Mouse (Mus musculus): Measurements from ENCODE around the gene Mtor.
A peak's percentile ranks its signal among the peaks of the same experiment; 100 is the strongest.

Gene Mtor

DNA sequence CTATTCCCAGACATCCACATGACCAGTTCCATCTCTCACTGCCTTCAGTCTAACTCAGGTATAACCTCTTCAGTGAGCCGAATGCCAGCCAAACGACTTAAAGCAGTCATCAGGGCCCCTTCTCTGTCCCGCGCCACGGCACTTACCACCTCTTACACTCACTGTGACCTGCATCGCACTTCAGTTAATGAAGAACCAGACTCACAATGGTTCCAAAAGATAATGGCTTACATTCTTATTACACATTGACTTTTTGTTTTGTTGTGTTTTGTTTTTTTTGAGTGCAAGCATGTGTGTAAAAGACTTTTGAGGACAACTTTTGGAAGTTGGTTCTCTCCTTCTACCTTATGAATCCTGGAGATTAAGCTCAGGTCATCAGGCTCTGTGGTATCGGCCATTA, 5.8 kb upstream of the Mtor start:
- DNase-seq (ENCODE audit: low spot score in 2 of 2): no peak

DNA sequence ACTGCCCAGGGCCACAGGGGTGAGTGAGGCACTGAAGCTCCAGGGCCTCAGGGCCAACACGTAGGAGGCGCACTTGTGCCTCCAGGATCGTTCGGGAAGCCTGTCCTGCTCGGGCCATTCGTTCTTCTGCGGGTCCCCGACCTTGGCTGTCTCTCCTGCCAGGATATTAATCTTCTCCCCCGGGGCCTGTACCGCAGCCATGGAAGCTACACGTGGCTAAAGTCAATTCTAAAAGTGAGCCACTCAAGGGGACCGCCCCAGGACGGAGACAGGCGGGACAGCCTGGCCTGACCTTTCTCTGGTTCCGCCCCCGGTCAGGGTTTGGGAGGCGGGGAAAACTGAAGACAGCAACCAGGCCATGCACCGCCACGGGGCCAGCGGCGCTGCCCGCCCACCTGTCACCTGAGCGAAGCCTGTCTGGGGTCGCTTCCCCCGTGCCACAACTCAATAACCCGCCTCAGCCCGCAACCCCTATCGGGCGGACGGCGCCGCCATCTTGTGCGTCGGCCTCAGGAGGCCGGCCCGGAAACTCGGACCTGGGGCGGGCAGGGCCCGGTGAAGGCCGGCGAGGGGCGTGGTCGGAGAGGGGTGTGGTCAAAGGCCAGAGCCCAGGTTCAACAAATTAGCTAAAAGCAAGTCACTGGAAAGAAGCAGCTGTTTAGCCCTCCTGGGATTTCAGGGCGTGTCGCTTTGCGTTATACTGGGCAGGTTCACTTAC, 4.0 kb upstream of the Mtor start, which contains the start of gene Ubiad1:
TSS of gene Ubiad1 (minus strand) at position 522 of the 718 bp plus-strand sequence.
- DNase-seq (ENCODE audit: low spot score in 2 of 2): peak; percentile 49 to 55

DNA sequence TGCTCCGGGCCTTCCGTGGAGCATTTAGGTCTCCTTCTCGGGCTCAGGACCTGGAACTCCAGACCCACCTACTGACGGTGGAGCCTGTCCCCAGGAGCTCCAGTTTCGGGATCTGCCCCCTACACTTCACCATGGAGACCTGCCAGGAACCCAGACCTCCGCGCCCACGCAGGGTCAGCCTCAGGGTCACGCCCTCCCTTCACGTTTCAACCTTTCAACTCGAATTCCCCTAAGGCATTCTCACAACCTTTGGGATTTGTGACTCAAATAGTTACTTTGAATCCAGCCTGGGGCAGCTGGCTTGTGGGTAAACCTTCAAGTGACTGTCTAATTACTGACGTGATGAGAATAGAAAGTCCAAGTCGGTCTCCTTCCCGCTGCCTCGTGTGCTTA, 438 bp downstream of the Mtor start:
- DNase-seq (ENCODE audit: low spot score in 2 of 2): no peak

DNA sequence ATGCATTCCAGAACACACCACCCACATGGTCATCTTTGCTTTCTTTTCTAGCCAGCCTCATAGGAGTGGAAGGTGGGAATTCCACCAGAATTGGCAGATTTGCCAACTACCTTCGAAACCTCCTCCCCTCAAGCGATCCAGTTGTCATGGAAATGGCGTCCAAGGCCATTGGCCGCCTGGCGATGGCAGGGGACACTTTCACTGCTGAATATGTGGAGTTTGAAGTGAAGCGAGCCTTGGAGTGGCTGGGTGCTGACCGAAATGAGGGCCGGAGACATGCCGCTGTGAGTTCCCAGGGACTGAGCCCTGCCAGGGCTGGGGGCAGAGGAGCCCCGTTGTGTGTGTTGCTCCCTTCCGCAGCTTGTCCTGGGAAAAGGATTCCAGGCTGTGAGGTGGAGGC, 5.3 kb downstream of the Mtor start:
- DNase-seq (ENCODE audit: low spot score in 2 of 2): no peak

DNA sequence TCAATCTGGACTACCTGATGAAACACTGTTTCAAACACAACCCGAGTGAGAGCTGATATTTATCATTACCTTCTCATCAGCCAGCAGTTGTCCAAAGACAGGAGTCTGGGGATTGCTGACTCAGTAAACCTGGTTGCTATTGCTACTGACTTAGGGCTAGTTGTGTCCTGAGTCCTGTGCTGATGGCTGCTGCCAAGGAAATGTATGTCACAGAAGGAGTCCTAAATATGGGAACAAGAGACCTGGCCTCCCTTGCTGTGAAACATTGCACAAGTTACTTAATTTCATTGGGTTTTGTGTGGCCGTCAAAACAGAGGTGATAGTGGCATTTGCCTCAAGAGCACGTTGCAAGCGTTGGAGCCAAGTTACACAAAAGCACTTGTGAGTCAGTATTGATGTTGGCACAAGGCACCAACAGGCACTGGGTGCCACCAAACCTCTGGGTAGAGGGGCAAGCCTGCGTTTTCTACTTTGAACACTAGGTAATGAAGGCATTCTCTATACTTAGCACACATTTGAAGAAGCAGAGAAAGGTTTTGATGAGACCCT, 7.1 kb downstream of the Mtor start:
- no peak for DNase-seq (ENCODE audit: low spot score in 2 of 2)

DNA sequence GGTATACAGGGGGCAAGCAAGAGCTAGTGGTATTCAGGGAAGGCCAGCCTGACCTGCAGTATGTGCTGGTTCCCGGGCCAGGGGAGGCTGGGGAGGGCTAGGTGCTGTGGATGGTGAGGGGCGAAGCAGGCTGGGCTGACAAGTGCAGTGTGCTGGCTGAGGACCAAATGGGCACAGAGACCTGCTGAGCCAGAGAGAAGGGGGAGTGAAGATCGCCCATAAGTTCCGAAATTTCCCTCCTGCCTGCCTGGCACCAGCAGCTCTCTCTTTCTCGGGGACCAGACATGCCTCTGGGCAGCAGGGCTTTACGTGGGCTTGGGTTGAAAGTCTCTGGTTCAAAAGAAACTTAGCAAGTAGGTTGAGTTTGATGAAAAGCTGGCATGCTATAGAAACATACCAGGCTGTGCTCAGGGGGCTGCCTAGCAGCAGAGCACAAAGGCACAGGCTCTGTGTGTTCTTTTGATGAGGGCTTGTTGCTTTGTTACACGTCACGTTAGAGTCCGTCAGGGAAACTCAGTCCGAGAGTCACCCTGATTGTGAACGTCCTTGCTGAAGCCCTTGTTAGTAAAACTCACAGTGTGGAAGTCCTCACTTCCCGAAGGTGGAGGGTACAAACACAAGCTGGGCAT, 12.4 kb downstream of the Mtor start:
- DNase-seq (ENCODE audit: low spot score in 2 of 2): no peak

DNA sequence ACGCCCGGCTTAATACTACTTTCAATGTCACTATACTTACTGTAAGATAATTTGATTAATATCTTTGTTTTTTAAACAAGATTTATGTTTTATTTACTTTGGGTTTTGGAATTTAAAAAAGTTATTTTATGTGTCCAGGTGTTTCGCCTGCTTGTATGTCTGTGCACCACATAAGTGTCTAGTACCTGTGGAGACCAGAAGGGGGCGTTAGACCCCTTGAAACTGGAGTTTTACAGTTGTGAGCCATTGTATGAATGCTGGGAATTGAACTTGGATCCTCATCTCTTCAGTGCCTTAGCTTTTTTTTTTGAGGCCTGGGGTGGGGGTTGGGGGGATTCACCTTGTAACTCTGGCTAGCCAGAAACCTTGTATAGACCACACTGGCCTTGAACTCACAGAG, 13.4 kb downstream of the Mtor start:
- no peak for DNase-seq (ENCODE audit: low spot score in 2 of 2)

DNA sequence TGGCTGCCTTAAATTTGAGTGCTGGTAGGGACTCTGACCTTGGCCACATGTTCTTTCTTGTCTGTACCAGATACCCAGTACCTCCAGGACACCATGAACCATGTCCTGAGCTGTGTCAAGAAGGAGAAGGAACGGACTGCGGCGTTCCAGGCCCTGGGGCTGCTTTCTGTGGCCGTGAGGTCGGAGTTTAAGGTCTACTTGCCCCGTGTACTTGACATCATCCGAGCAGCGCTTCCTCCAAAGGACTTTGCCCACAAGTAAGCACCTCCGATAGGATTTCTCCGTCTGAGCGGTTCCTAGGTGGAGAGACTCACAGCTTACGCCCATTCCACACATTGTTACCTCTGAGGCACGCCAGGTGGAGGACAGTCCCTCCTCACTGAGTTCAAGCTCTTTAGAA, 14.3 kb downstream of the Mtor start:
- DNase-seq (ENCODE audit: low spot score in 2 of 2): no peak

DNA sequence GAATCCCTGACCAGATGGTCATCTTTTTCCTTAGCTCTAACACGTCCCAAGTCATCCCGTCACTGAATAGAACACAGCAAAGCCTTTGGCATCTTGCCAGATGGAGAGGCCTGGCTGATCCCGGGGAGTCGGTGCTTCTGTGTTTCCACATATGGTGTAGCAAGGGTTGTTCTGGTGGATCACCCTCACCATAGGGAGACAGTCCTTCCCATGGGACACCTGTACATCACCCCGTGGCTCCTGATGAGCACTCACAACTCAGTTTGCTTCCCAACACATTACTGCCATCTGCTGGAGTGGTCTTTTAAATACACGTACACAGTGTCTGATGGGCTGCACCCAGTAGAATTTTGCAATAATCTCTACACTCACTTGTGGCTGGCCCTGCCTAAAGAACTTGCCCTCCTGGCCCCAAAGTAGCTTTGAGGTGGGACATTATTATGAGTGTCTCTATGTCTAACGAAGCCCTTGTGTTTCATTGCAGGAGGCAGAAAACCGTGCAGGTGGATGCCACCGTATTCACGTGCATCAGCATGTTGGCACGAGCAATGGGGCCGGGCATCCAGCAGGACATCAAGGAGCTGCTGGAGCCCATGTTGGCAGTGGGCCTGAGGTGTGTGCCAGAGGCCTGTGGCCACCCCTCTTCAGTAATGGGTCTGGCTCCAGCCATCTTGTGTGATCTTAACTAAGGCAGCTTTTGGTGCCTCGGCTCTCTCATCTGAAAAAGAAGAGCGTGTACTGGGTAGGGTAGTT, 15.0 kb downstream of the Mtor start:
- no peak for DNase-seq (ENCODE audit: low spot score in 2 of 2)

DNA sequence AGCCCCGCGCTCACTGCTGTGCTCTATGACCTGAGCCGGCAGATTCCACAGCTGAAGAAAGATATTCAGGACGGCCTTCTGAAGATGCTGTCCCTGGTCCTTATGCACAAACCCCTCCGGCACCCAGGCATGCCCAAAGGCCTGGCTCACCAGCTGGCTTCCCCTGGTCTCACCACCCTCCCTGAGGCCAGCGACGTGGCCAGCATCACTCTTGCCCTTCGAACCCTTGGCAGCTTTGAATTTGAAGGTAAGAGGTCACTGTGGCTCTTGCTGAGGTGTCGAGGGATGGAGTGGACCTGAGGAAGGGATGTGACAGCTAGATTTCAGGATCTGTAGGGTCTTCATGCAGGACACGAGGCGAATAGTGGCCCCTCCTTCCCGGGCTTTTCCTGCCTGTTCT, 15.9 kb downstream of the Mtor start:
- DNase-seq (ENCODE audit: low spot score in 2 of 2): no peak

DNA sequence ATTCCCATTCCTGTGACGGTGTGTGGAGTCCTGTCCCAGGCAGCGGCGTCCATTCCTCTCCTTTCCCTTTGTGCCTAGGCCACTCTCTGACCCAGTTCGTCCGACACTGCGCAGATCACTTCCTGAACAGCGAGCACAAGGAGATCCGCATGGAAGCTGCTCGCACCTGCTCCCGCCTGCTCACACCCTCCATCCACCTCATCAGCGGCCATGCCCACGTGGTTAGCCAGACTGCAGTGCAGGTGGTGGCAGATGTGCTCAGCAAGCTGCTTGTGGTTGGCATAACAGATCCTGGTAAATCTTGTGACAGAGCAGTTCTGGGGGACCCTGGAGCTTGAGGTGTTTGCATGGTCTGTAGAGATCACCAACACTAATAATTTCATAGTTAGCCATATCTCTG, 16.5 kb downstream of the Mtor start:
- no peak for DNase-seq (ENCODE audit: low spot score in 2 of 2)

DNA sequence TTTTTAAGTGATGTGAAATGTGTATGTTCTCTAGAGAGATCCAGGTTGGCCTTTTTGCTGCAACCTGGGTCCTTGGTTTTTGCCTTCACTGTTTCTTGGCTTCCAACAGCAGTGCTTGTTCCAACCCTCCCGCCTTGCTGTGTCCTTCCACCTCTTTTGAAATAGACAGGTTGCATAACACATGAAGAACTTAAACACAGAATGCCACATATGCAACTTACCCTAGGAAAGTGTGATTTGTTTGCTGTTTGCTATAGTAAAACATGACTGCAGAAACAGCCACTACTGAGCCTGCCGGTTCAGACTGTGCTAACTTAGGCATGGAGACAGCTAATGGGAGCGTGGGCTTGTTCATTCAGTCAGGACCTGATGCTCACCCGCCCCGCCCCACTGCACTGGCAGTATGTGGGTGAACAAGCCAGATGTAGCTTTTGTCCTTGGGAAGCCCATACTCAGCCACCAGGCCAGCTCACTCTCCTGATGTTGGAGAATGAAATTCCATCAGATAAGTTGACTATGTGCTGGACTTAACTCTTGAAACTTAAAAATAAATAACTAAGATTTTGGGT, 18.2 kb downstream of the Mtor start:
- DNase-seq (ENCODE audit: low spot score in 2 of 2): peak in 1 of 2 experiments; percentile 34

DNA sequence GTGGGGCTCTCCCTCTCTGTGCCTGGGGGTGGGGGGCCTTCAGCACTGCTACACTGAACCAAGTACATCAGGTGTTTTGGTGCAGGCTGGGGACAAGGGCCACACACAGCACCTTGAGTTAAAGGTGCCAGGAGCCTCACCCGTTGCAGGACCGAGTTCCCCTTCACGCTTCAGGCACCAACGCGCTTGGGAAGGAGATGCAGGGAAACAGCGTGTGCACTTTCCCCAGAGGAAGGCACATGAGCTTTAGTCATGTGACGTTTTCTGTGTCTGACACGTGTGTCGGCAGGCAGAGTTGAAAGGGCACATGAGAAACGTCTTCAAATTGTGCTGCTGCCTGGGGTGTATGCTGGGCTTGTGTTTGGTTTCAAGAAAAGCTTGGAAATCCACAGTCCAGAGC, 20.0 kb downstream of the Mtor start:
- no peak for DNase-seq (ENCODE audit: low spot score in 2 of 2)

DNA sequence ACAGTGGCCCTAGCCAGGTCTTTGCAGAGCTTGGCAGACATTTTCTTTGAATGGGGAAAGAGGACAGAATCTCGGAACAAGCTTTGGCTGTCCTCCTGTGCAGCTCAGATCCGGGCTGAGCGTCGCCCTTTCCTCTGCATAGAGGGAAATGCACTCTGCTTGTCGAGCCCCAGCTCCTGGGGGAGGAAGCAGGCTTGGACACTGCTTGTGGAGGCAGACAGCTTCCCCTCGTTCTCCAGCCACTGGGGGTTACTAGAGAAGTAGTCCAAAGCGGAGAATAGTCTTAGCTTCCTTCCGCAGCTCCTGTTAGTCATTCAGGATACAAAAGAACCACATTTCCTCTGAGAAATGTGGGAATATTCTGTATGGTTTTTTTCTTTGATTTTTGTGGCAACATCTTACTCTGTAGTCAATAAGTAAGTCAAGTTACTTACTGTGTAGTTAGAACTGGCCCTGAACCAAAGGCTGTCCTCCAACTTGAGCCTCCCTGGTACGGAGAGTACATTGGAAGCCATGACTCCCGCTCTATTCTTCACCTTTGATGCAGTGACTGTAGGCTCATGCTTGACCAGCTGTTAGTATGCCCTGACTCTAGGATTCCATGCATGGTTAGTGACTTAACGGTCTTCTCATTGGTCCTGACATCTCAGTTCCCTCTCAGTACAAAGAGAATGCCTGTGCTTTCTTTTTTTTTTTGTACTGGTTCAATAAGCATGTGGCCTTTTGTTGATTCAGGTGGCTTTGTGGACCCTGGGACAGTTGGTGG, 21.3 kb downstream of the Mtor start:
- DNase-seq (ENCODE audit: low spot score in 2 of 2): no peak

DNA sequence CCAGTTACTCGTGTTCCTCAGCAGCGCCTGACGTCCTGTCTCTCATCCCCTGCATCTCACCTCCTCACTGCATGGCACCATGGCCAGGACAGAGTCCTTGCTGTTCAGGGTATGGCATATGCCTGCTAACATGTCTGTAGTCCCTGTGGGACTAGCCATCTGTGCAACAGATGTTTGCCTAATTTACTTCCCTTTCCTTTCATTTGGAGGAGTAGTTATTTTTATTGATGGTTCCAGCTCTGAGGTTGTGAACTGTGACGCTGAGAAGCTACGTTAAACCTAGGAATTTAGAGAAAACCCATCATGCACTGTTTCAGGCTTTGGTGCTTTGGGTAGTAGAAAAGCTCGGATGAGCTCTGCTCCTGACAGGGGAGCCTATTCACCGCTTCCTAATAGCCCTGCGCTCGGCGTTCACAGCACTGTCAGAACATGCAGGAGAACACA, 23.0 kb downstream of the Mtor start:
- no peak for DNase-seq (ENCODE audit: low spot score in 2 of 2)

DNA sequence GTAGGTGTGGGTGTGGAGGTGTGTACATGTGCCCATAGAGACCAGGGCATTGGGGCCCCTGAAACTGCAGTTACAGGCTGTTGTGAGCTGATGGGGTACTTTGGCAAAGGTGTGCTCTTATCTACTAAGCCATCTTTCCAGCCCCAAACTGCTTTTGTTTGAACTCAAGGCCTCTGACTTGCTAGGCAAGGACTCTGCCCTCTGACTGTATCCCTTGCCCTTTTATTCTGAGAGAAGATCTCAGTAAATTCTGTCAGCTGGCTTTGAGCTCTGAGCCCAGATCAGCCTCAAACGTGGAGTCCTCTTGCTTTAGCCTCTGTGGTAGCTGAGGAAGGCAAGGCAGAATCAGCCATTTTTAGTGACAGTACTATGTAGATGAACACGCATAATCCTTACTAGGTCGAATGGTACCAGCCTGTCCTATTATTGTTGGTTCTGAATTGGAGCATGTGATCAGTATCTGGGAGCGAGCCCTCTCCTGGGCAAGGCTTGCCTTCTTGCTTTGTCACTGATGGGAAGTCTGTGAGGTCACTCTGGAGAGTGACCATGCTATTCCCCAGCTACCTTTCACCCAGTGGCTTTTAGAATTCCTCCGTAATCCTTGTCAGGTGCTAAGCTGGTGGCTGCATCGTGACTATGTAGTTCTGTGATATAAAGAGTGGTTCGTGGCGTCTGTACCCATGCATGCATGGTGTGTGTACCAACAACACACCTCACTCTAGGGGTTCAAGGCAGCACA, 24.2 kb downstream of the Mtor start:
- DNase-seq (ENCODE audit: low spot score in 2 of 2): no peak

DNA sequence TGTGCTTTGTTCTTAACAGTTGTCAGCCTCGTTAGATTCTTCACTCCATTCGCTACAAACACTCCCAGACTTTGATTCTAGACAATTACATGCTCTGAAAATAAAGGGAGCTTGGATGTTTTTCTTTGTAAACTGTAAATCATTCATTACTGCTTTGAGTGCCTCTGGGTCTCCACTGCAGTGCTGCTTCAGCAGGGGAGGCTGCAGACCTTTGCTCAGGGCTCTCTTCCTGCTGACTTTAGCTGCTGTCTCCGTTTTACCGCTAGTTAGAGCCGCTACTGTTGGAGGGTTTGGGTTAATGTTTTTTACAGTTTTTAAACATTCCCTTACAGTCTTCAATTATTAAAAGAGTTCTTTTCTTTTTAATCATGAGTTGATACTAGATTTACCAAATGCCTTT, 25.1 kb downstream of the Mtor start:
- no peak for DNase-seq (ENCODE audit: low spot score in 2 of 2)

DNA sequence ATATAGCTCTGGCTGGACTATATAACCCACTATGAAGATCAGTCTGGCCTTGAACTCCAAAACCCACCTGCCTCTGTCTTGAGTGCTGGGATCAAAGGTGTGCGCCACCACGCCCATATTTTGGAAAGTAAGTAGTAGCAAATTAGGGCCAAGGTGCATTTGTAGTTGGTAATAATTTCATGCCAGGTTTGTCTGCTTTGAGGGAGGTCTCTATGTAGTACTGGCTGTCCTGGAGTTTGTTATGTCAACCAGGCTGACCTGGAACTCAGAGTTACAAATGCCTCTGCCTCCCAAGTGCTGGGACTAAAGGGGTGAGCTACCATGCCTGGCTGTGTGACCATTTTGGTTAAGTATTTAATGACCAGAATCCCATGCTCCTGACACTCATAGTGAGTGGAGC, 31.8 kb downstream of the Mtor start:
- DNase-seq (ENCODE audit: low spot score in 2 of 2): no peak

DNA sequence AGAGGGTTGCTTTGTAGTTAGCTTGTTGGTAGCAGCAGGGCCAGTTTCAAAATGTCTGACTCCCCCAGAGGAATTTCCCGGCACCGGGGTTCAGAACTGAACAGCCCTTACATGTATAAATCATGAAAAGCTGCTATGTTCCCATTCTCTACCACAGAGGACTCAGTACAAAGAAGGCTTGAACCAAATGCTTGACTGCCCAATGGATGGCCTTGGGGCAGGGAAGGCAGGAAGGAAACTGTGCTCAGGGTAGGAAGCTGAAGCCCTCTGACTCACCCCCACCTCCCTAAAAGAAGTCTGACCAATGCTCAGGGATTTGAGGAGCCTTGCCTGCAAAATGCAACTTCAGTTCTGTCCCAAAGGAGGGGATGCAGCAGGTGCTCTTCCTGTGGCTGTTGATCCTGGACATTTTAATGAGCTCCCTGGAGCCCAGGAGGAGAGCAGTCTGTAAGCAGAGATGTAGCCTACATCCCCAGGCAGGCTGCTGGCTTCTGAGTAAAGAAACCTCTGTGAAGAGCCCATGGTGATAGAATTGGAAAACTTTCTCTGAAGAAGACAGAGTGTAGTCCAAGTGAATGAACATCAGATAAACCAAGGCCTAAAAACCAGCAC, 33.3 kb downstream of the Mtor start:
- DNase-seq (ENCODE audit: low spot score in 2 of 2): no peak

DNA sequence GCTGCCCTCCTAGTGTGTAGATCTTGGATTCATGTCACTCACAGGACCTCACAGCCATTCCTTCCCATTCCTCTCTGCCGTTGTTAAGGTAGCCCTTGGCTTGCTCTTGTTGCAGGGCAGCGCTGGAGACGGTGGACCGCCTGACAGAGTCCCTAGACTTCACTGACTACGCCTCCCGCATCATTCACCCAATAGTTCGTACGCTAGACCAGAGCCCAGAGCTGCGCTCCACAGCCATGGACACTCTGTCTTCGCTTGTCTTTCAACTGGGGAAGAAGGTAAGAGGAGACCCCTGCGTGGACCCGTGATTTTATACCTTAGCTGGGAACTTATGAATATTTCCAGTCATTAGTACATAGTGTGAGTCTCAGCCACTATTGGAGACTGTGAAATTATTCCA, 36.1 kb downstream of the Mtor start:
- DNase-seq (ENCODE audit: low spot score in 2 of 2): no peak

All from right cerebral cortex, postnatal 36 days (tissue).